Mouse (Mus musculus): ENCODE results near the gene Grk5. TPM values are rescaled to one million over a fixed set of nuclear protein-coding genes. Genes with fewer than 3 reads are reported as not detected.
"Not testable (repeated sequence)": the region's sequence is repeated elsewhere in the genome, so short reads cannot be mapped to it uniquely, and the experiment has no call there.

Grk5 gene
- polyA plus RNA-seq, 1 experiment from 2014 or later, result 2.9 TPM

DNA sequence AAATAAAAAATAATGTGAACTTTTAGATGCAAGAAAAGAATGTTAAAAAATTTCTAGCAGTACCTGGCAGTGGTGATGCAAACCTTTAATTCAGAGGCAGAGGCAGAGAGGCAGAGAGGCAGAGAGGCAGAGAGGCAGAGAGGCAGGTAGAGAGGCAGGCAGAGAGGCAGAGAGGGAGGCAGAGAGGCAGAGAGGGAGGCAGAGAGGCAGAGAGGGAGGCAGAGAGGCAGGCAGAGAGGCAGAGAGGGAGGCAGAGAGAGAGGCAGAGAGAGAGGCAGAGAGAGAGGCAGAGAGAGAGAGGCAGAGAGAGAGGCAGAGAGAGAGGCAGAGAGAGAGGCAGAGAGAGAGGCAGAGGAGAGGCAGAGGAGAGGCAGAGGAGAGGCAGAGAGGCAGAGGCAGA, 35.0 kb downstream of the Grk5 start:
- not testable (repeated sequence) for ATAC-seq (replicated peaks; ENCODE audit: low FRiP score)

DNA sequence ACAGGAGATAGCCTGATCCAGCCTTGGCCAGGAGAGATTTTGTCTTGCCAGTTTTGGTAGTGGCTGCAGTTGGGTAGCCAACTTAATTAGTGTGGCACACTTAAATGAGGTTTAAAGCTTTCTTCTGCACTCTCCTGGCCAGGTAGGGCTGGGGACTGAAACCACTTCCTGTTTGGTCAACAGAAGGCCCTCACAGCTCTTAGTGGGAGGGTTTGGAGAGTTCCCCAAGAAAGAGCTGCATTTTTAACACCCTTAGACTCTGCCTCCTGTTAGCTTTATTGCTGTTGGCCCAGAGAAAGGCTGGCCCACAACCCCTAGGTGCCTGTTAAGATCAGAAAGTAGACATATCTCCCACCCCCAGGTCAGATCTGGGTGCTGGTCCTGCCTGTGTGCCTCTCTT, 45.5 kb downstream of the Grk5 start:
- no peaks in the 10 kb centered on the region for H3K9me3 ChIP-seq (ENCODE audit: control insufficient read depth, low read length)
- no peak overlapping the region for H3K4me3 ChIP-seq (ENCODE audit: low read depth, low read length)
- no peaks in the 10 kb centered on the region for H3K27me3 ChIP-seq (replicated peaks; ENCODE audit: control insufficient read depth, insufficient read depth, low read length)
- H3K36me3 ChIP-seq (ENCODE audit: control insufficient read depth, insufficient read depth, low read length), result no peaks in the 10 kb centered on the region
- no peak for ATAC-seq (replicated peaks; ENCODE audit: low FRiP score)
- DNase-seq (ENCODE audit: low spot score), result no peak
- H3K4me2 ChIP-seq, result no peak overlapping the region
- no peak overlapping the region for H3K9ac ChIP-seq (ENCODE audit: low read depth, low read length)
- no peak overlapping the region for H3K27ac ChIP-seq (ENCODE audit: low read depth, low read length)
- no peaks in the 10 kb centered on the region for H3K4me1 ChIP-seq (replicated peaks; ENCODE audit: control insufficient read depth, insufficient read depth, low read length)

More for the DNA sequence above, 35.0 kb downstream of the Grk5 start:
- DNase-seq (ENCODE audit: low spot score); H3K9ac ChIP-seq (ENCODE audit: low read depth, low read length); H3K9me3 ChIP-seq (ENCODE audit: control insufficient read depth, low read length); H3K27me3 ChIP-seq (replicated peaks; ENCODE audit: control insufficient read depth, insufficient read depth, low read length); H3K36me3 ChIP-seq (ENCODE audit: control insufficient read depth, insufficient read depth, low read length); H3K4me3 ChIP-seq (ENCODE audit: low read depth, low read length); H3K4me1 ChIP-seq (replicated peaks; ENCODE audit: control insufficient read depth, insufficient read depth, low read length); H3K4me2 ChIP-seq; H3K27ac ChIP-seq (ENCODE audit: low read depth, low read length): not testable (repeated sequence)

DNA sequence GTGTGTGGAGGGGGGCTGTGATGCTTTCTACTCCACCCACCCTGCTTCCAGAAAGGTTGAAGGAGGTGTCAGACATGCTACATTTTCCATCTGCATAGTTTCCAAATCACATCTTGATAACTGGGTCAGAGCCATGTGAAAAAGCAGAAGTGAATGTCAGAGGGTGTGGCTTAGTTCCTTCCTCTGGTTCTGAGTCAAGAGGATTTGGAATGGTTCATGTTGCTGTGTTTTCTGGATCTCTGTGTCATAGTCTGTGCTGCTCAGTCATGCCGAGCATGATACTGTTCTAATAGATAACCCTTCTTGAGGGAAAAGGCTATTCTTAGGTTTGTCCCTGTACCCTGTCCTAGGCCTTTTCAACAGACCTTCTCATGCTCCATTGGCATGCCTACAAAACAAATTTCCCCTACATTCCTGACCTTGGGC, 50.4 kb downstream of the Grk5 start:
- whole genome bisulfite sequencing, result 19% methylated on average over 1 of the region's 1 CpGs
- no peak; the same call in 1 of the 2 replicates for ATAC-seq (replicated peaks; ENCODE audit: low FRiP score)
- Histone ChIP-seq H3K4me1 (replicated peaks; ENCODE audit: control insufficient read depth, insufficient read depth, low read length) (no peaks in the 10 kb centered on the region), H3K4me2 (no peak overlapping the region), H3K36me3 (ENCODE audit: control insufficient read depth, insufficient read depth, low read length) (no peaks in the 10 kb centered on the region), H3K9me3 (ENCODE audit: control insufficient read depth, low read length) (no peaks in the 10 kb centered on the region), H3K4me3 (ENCODE audit: low read depth, low read length) (no peak overlapping the region), H3K9ac (ENCODE audit: low read depth, low read length) (no peak overlapping the region), H3K27ac (ENCODE audit: low read depth, low read length) (no peak overlapping the region), H3K27me3 (replicated peaks; ENCODE audit: control insufficient read depth, insufficient read depth, low read length) (no peaks in the 10 kb centered on the region)
- DNase-seq (ENCODE audit: low spot score), result no peak

- WGBS, result 88% methylated on average over 1 of the region's 1 CpGs
- Histone ChIP-seq H3K4me2 (no peak overlapping the region), H3K27ac (ENCODE audit: low read depth, low read length) (no peak overlapping the region)
Observed at GRCm38 (mm10) chr19:60940866-60941265, 51.3 kb downstream of the Grk5 start.

GRCm38 (mm10) chr19:60945801-60946311, 56.3 kb downstream of the Grk5 start:
- DNase-seq (ENCODE audit: low spot score), result no peak
- 63% methylated on average over 3 of the region's 3 CpGs for WGBS

More at GRCm38 (mm10) chr19:60940866-60941265, 51.3 kb downstream of the Grk5 start:
- Histone ChIP-seq H3K9ac (ENCODE audit: low read depth, low read length) (no peak overlapping the region), H3K9me3 (ENCODE audit: control insufficient read depth, low read length) (no peaks in the 10 kb centered on the region), H3K4me3 (ENCODE audit: low read depth, low read length) (no peak overlapping the region), H3K36me3 (ENCODE audit: control insufficient read depth, insufficient read depth, low read length) (no peaks in the 10 kb centered on the region), H3K4me1 (replicated peaks; ENCODE audit: control insufficient read depth, insufficient read depth, low read length) (no peaks in the 10 kb centered on the region), H3K27me3 (replicated peaks; ENCODE audit: control insufficient read depth, insufficient read depth, low read length) (no peaks in the 10 kb centered on the region)
- ATAC-seq (replicated peaks; ENCODE audit: low FRiP score) (no peak), DNase-seq (ENCODE audit: low spot score) (no peak)

GRCm38 (mm10) chr19:60946656-60947055, 57.1 kb downstream of the Grk5 start:
- Histone ChIP-seq H3K4me2 (no peak overlapping the region), H3K27me3 (replicated peaks; ENCODE audit: control insufficient read depth, insufficient read depth, low read length) (no peaks in the 10 kb centered on the region), H3K9me3 (ENCODE audit: control insufficient read depth, low read length) (no peaks in the 10 kb centered on the region), H3K27ac (ENCODE audit: low read depth, low read length) (no peak overlapping the region), H3K4me3 (ENCODE audit: low read depth, low read length) (no peak overlapping the region), H3K9ac (ENCODE audit: low read depth, low read length) (no peak overlapping the region), H3K4me1 (replicated peaks; ENCODE audit: control insufficient read depth, insufficient read depth, low read length) (0 out of 2 replicates have a peak, but pooled peaks cover 2% of the 10 kb centered on the region), H3K36me3 (ENCODE audit: control insufficient read depth, insufficient read depth, low read length) (no peaks in the 10 kb centered on the region)
- DNase-seq (ENCODE audit: low spot score), result no peak
- 43% methylated on average over 2 of the region's 2 CpGs for WGBS
- no peak for ATAC-seq (replicated peaks; ENCODE audit: low FRiP score)

More at GRCm38 (mm10) chr19:60945801-60946311, 56.3 kb downstream of the Grk5 start:
- no peak overlapping the region for H3K27ac ChIP-seq (ENCODE audit: low read depth, low read length)
- no peaks in the 10 kb centered on the region for H3K36me3 ChIP-seq (ENCODE audit: control insufficient read depth, insufficient read depth, low read length)
- no peak for ATAC-seq (replicated peaks; ENCODE audit: low FRiP score)
- H3K4me1 ChIP-seq (replicated peaks; ENCODE audit: control insufficient read depth, insufficient read depth, low read length), result 0 out of 2 replicates have a peak, but pooled peaks cover 2% of the 10 kb centered on the region
- no peak overlapping the region for H3K9ac ChIP-seq (ENCODE audit: low read depth, low read length)
- no peak overlapping the region for H3K4me2 ChIP-seq
- no peaks in the 10 kb centered on the region for H3K27me3 ChIP-seq (replicated peaks; ENCODE audit: control insufficient read depth, insufficient read depth, low read length)
- H3K9me3 ChIP-seq (ENCODE audit: control insufficient read depth, low read length), result no peaks in the 10 kb centered on the region
- no peak overlapping the region for H3K4me3 ChIP-seq (ENCODE audit: low read depth, low read length)

- Histone ChIP-seq H3K4me2 (no peak overlapping the region), H3K4me3 (ENCODE audit: low read depth, low read length) (no peak overlapping the region), H3K27ac (ENCODE audit: low read depth, low read length) (no peak overlapping the region), H3K27me3 (replicated peaks; ENCODE audit: control insufficient read depth, insufficient read depth, low read length) (no peaks in the 10 kb centered on the region), H3K36me3 (ENCODE audit: control insufficient read depth, insufficient read depth, low read length) (no peaks in the 10 kb centered on the region), H3K9me3 (ENCODE audit: control insufficient read depth, low read length) (no peaks in the 10 kb centered on the region), H3K9ac (ENCODE audit: low read depth, low read length) (no peak overlapping the region), H3K4me1 (replicated peaks; ENCODE audit: control insufficient read depth, insufficient read depth, low read length) (0 out of 2 replicates have a peak, but pooled peaks cover 2% of the 10 kb centered on the region)
- 4% methylated on average over 1 of the region's 1 CpGs for WGBS
- no peak for ATAC-seq (replicated peaks; ENCODE audit: low FRiP score)
- DNase-seq (ENCODE audit: low spot score), result no peak
Observed at GRCm38 (mm10) chr19:60948996-60949395, 59.4 kb downstream of the Grk5 start.

- ATAC-seq (replicated peaks; ENCODE audit: low FRiP score) (no peak), DNase-seq (ENCODE audit: low spot score) (no peak)
- H3K9ac ChIP-seq (ENCODE audit: low read depth, low read length), result no peak overlapping the region
- H3K27ac ChIP-seq (ENCODE audit: low read depth, low read length), result no peak overlapping the region
- no peaks in the 10 kb centered on the region for H3K27me3 ChIP-seq (replicated peaks; ENCODE audit: control insufficient read depth, insufficient read depth, low read length)
- H3K4me1 ChIP-seq (replicated peaks; ENCODE audit: control insufficient read depth, insufficient read depth, low read length), result 0 out of 2 replicates have a peak, but pooled peaks cover 2% of the 10 kb centered on the region
- H3K4me2 ChIP-seq, result no peak overlapping the region
- H3K36me3 ChIP-seq (ENCODE audit: control insufficient read depth, insufficient read depth, low read length), result no peaks in the 10 kb centered on the region
- H3K4me3 ChIP-seq (ENCODE audit: low read depth, low read length), result no peak overlapping the region
- no peaks in the 10 kb centered on the region for H3K9me3 ChIP-seq (ENCODE audit: control insufficient read depth, low read length)
- WGBS, result 82% methylated on average over 7 of the region's 7 CpGs
Observed at GRCm38 (mm10) chr19:60950056-60950869, 60.7 kb downstream of the Grk5 start.

- 88% methylated on average over 2 of the region's 2 CpGs for WGBS
- H3K27me3 ChIP-seq (replicated peaks; ENCODE audit: control insufficient read depth, insufficient read depth, low read length), result no peaks in the 10 kb centered on the region
- DNase-seq (ENCODE audit: low spot score) (no peak), ATAC-seq (replicated peaks; ENCODE audit: low FRiP score) (no peak)
- no peak overlapping the region for H3K4me2 ChIP-seq
- H3K4me1 ChIP-seq (replicated peaks; ENCODE audit: control insufficient read depth, insufficient read depth, low read length), result no peaks in the 10 kb centered on the region
- no peak overlapping the region for H3K4me3 ChIP-seq (ENCODE audit: low read depth, low read length)
- no peak overlapping the region for H3K9ac ChIP-seq (ENCODE audit: low read depth, low read length)
- no peaks in the 10 kb centered on the region for H3K9me3 ChIP-seq (ENCODE audit: control insufficient read depth, low read length)
- no peaks in the 10 kb centered on the region for H3K36me3 ChIP-seq (ENCODE audit: control insufficient read depth, insufficient read depth, low read length)
- H3K27ac ChIP-seq (ENCODE audit: low read depth, low read length), result no peak overlapping the region
Observed at GRCm38 (mm10) chr19:60955131-60955530, 65.6 kb downstream of the Grk5 start.
